Mouse (Mus musculus) heart, adult 2 months (tissue): ENCODE measurements around the gene Iqschfp. TPM values are rescaled to one million over a fixed set of nuclear protein-coding genes. Genes with fewer than 3 reads are reported as not detected.

Experiments used
- DNase-seq, 2 experiments: peaks; one replicate each; pipeline ENCODE4 v3.0.0; 2021
- H3K27ac ChIP-seq: fragments of 200-600 bp; 2 replicates; pipeline ENCODE4 v1.8.1; 2022
- H3K27me3 ChIP-seq: fragments of 200-500 bp; 2 replicates; pipeline ENCODE4 v1.6.1; 2012; ENCODE audit warnings: mild to moderate bottlenecking, low read length, inconsistent platforms, mixed read lengths; ENCODE audit not compliant: control insufficient read depth, insufficient read depth
- H3K36me3 ChIP-seq: fragments of 200-500 bp; 2 replicates; pipeline ENCODE4 v1.6.1; 2012; ENCODE audit warnings: low read length, inconsistent platforms; ENCODE audit not compliant: control insufficient read depth, insufficient read depth
- H3K4me1 ChIP-seq: fragments of 200-500 bp; 2 replicates; pipeline ENCODE4 v1.6.1; 2011; ENCODE audit warnings: low read length; ENCODE audit not compliant: control insufficient read depth, insufficient read depth
- H3K4me3 ChIP-seq: fragments of 200-600 bp; 2 replicates; pipeline ENCODE4 v1.8.1; 2022
- H3K79me2 ChIP-seq: fragments of 200-500 bp; replicated peaks from 2 replicates; pipeline ENCODE4 v1.6.1; 2012; ENCODE audit warnings: mild to moderate bottlenecking, inconsistent platforms, low read length, moderate library complexity, mixed read lengths; ENCODE audit not compliant: control insufficient read depth, insufficient read depth
- H3K9ac ChIP-seq: fragments of 200-500 bp; 2 replicates; pipeline ENCODE4 v1.6.1; 2012; ENCODE audit warnings: low read depth, mild to moderate bottlenecking, control low read depth, inconsistent platforms, low read length, mixed read lengths
- CTCF ChIP-seq: fragments of 200-600 bp; IDR thresholded peaks from 2 replicates; pipeline ENCODE4 v1.8.1; 2022; ENCODE audit warnings: antibody characterized with exemption, mild to moderate bottlenecking, moderate library complexity
- EP300 ChIP-seq: fragments of 200-500 bp; IDR thresholded peaks from 2 replicates; pipeline ENCODE4 v1.6.1; 2011; ENCODE audit warnings: low read depth, low read length, control low read depth; ENCODE audit not compliant: insufficient read depth
- POLR2A ChIP-seq: fragments of 200-500 bp; IDR thresholded peaks from 2 replicates; pipeline ENCODE4 v1.6.1; 2011; ENCODE audit warnings: mild to moderate bottlenecking, low read depth, low read length, control low read depth; ENCODE audit not compliant: insufficient read depth
- WGBS: fragments of 180-500 bp; shearing (Covaris S2); methylation state at CpG from one replicate; pipeline ENCODE4 v1.1.7; 2018; 5-methylcytosine and 5-hydroxymethylcytosine counted together
- intact Hi-C: fragments of 180-260 bp; cut with DNase I; formaldehyde crosslinking; loops from one replicate; pipeline ENCODE4 v1.15.1; 2025
- polyA plus RNA-seq: library from polyadenylated mRNA; depleted of rRNA; stranded (reverse); fragments of >200 nt; gene quantifications from 2 replicates; pipeline ENCODE4 v1.2.3, GENCODE M21; 2012
- total RNA-seq, 2 experiments: library from RNA; stranded (reverse); gene quantifications; 2 replicates each; pipeline ENCODE4 v1.2.3; 2021

Iqschfp gene
- total and polyA plus RNA-seq, 3 experiments = not detected

GRCm38 (mm10) chr3:68385544-68385943 is 493.5 kb downstream of the Iqschfp start:
- TF ChIP-seq EP300 = no peak
- no peak for TF ChIP-seq CTCF
- no peak for TF ChIP-seq POLR2A
- Histone ChIP-seq H3K9ac (no peak overlapping the region), H3K36me3 (no peaks in the 10 kb centered on the region), H3K79me2 (no peaks in the 10 kb centered on the region), H3K27me3 (no peaks in the 10 kb centered on the region), H3K4me3 (no peak overlapping the region), H3K4me1 (no peaks in the 10 kb centered on the region), H3K27ac (no peak overlapping the region)
- intact Hi-C loops = no loop called here
- WGBS = 86% methylated on average over 3 of the region's 3 CpGs
- DNase-seq = no peak

GRCm38 (mm10) chr3:68388023-68388422 is 496.0 kb downstream of the Iqschfp start:
- TF ChIP-seq EP300 (no peak), CTCF (no peak)
- Histone ChIP-seq H3K79me2 (no peaks in the 10 kb centered on the region), H3K27me3 (no peaks in the 10 kb centered on the region), H3K27ac (no peak overlapping the region), H3K9ac (no peak overlapping the region), H3K4me1 (no peaks in the 10 kb centered on the region), H3K36me3 (no peaks in the 10 kb centered on the region), H3K4me3 (no peak overlapping the region)
- no peak for DNase-seq
- WGBS = 86% methylated on average over 3 of the region's 3 CpGs
- intact Hi-C loops = no loop called here

GRCm38 (mm10) chr3:68393578-68393977 is 501.5 kb downstream of the Iqschfp start:
- intact Hi-C loops = no loop called here
- Histone ChIP-seq H3K27ac (no peak overlapping the region), H3K79me2 (no peaks in the 10 kb centered on the region), H3K27me3 (no peaks in the 10 kb centered on the region), H3K9ac (no peak overlapping the region), H3K36me3 (no peaks in the 10 kb centered on the region), H3K4me3 (no peak overlapping the region), H3K4me1 (no peaks in the 10 kb centered on the region)
- no peak for DNase-seq
- WGBS = 82% methylated on average over 2 of the region's 2 CpGs
- no peak for TF ChIP-seq POLR2A
- TF ChIP-seq CTCF = no peak
- no peak for TF ChIP-seq EP300

DNA sequence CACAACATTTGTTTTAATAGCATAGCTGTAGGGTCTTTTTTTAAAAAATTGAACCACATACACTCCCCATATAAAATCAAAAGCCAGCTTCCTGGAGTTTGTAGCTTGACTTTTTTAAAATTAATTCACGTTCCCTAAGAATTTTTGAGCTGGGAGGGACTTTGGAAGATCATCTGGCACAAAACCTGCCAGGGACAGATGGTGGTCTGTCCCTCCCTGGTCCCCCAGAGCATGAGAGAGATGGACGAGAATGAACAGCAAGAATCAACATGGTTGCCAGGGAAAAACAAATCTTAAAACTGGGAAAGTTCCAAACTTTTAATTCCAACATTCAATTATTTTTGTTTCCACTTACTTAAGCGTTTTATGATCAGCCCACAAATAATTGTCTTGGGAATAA is 506.7 kb downstream of the Iqschfp start:
- Histone ChIP-seq H3K27me3 (no peaks in the 10 kb centered on the region), H3K4me1 (no peaks in the 10 kb centered on the region), H3K27ac (no peak overlapping the region), H3K79me2 (no peaks in the 10 kb centered on the region), H3K36me3 (no peaks in the 10 kb centered on the region), H3K9ac (no peak overlapping the region), H3K4me3 (no peak overlapping the region)
- 70% methylated on average over 3 of the region's 3 CpGs for WGBS
- no peak for DNase-seq
- no peak for TF ChIP-seq CTCF
- intact Hi-C loops = no loop called here

DNA sequence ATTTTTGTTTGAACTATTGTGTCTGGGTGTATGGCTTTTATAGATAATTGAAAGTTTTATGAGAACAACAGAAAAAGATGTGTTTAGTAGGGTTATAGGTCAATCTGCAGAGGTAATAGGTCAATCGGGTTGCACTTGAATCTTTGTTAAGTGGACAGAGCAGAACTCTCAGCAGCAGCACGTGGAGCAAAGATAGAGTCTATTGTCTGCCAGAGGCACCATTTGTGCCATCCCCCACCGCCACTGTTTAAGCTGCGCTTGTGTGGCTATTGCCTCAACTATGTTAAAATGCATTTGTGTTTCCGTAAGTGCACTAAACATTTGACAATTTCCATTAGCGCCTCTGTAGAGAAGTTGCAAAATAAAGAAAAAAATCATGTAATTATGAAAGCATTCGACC is 508.1 kb downstream of the Iqschfp start:
- H3K27me3 ChIP-seq = no peaks in the 10 kb centered on the region
- no peak for TF ChIP-seq EP300
- 74% methylated on average over 7 of the region's 7 CpGs for WGBS
- no peaks in the 10 kb centered on the region for H3K4me1 ChIP-seq
- no peaks in the 10 kb centered on the region for H3K79me2 ChIP-seq
- H3K9ac ChIP-seq = no peak overlapping the region
- intact Hi-C loops = no loop called here
- no peaks in the 10 kb centered on the region for H3K36me3 ChIP-seq
- DNase-seq = no peak
- no peak overlapping the region for H3K27ac ChIP-seq
- H3K4me3 ChIP-seq = no peak overlapping the region

- Histone ChIP-seq H3K4me1 (no peaks in the 10 kb centered on the region), H3K4me3 (no peak overlapping the region), H3K27me3 (no peaks in the 10 kb centered on the region), H3K27ac (no peak overlapping the region), H3K79me2 (no peaks in the 10 kb centered on the region), H3K36me3 (no peaks in the 10 kb centered on the region), H3K9ac (no peak overlapping the region)
- no peak for DNase-seq
- TF ChIP-seq POLR2A = no peak
- TF ChIP-seq CTCF = no peak
- no peak for TF ChIP-seq EP300
- intact Hi-C loops = no loop called here
- WGBS = 56% methylated on average over 4 of the region's 4 CpGs
Observed at GRCm38 (mm10) chr3:68403343-68403742, 511.3 kb downstream of the Iqschfp start.

DNA sequence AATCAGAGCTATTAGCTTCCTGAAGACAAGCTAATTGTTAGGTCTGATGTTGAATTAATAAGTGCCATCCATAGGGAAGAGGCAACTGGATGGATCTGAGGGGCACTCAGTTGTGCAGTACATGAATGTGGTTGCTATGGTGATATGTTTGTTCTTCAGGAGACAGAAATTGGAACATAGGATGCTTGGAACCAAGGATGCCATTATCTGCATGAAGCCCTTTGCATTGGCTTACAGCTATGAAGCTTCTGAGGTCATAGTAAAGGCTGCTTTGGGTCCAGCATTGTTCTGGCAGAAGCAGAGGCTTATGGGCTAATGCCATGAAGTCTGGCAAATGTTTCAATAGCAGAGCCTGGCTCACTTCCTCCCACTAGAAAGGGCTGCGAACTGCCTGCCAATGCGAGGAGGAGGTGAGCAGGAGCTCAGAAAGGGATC is 511.8 kb downstream of the Iqschfp start:
- no peaks in the 10 kb centered on the region for H3K36me3 ChIP-seq
- intact Hi-C loops = no loop called here
- WGBS = 38% methylated on average over 2 of the region's 2 CpGs

More for the DNA sequence above, 511.8 kb downstream of the Iqschfp start:
- Histone ChIP-seq H3K9ac (no peak overlapping the region), H3K4me1 (no peaks in the 10 kb centered on the region), H3K27me3 (no peaks in the 10 kb centered on the region), H3K79me2 (no peaks in the 10 kb centered on the region), H3K27ac (no peak overlapping the region), H3K4me3 (no peak overlapping the region)
- DNase-seq = peak in 1 of 2 experiments; percentile 21
- no peak for TF ChIP-seq CTCF
- no peak for TF ChIP-seq POLR2A
- no peak for TF ChIP-seq EP300
